Mouse (Mus musculus) neutrophil, adult 5-6 weeks (primary cell): ENCODE data around the gene Cacna1a. TPM values are rescaled to one million over a fixed set of nuclear protein-coding genes. Genes with fewer than 3 reads are reported as not detected.
A peak's percentile ranks its signal among the peaks of the same experiment; 100 is the strongest.

Source experiments
- ATAC-seq: fragments of 151-379, 151-347 bp; 2 replicates; pipeline ENCODE4 v1.8.0; 2017; ENCODE audit warnings: mild to moderate bottlenecking, moderate TSS enrichment; ENCODE audit not compliant: insufficient number of reproducible peaks, poor library complexity, low FRiP score, severe bottlenecking; ENCODE audit errors: extremely low read depth
- total RNA-seq: library from RNA; stranded (forward); fragments of 200-1000 nt; gene quantifications from 2 replicates; pipeline ENCODE4 v1.2.3, GENCODE M21; 2017

Cacna1a gene
- total RNA-seq, 1 experiment from 2014 or later: 2.0 TPM

- no peak for ATAC-seq
Measured at GRCm38 (mm10) chr8:84641578-84642361, 253.5 kb downstream of the Cacna1a start.

- ATAC-seq: no peak
Measured at GRCm38 (mm10) chr8:84643019-84643418, 254.8 kb downstream of the Cacna1a start.

- no peak for ATAC-seq
Measured at GRCm38 (mm10) chr8:84646800-84647199, 258.6 kb downstream of the Cacna1a start.

- ATAC-seq: no peak
Measured at GRCm38 (mm10) chr8:84647461-84647901, 259.2 kb downstream of the Cacna1a start.

- no peak for ATAC-seq
Measured at GRCm38 (mm10) chr8:84650213-84650612, 262.0 kb downstream of the Cacna1a start.

- ATAC-seq: no peak
Measured at GRCm38 (mm10) chr8:84653092-84653631, 264.9 kb downstream of the Cacna1a start.

- no peak for ATAC-seq
Measured at GRCm38 (mm10) chr8:84654597-84654996, 266.4 kb downstream of the Cacna1a start.

GRCm38 (mm10) chr8:84655336-84656190, 267.3 kb downstream of the Cacna1a start:
- ATAC-seq: no peak

GRCm38 (mm10) chr8:84656191-84656525, 267.9 kb downstream of the Cacna1a start:
- ATAC-seq: no peak

GRCm38 (mm10) chr8:84656641-84657126, 268.4 kb downstream of the Cacna1a start:
- ATAC-seq: peak; percentile 47; the same call in 1 of the 2 replicates

GRCm38 (mm10) chr8:84657203-84657602, 269.0 kb downstream of the Cacna1a start:
- ATAC-seq: no peak

GRCm38 (mm10) chr8:84657680-84658079, 269.4 kb downstream of the Cacna1a start:
- ATAC-seq: no peak

- no peak for ATAC-seq
Measured at GRCm38 (mm10) chr8:84658951-84659350, 270.7 kb downstream of the Cacna1a start.

- no peak for ATAC-seq
Measured at GRCm38 (mm10) chr8:84659936-84660818, 271.9 kb downstream of the Cacna1a start.

GRCm38 (mm10) chr8:84660819-84661457, 272.7 kb downstream of the Cacna1a start:
- no peak for ATAC-seq

GRCm38 (mm10) chr8:84661458-84661871, 273.2 kb downstream of the Cacna1a start:
- ATAC-seq: peak; percentile 55

GRCm38 (mm10) chr8:84661961-84662571, 273.8 kb downstream of the Cacna1a start:
- no peak for ATAC-seq

- ATAC-seq: peak; percentile 49
Measured at GRCm38 (mm10) chr8:84662581-84663065, 274.4 kb downstream of the Cacna1a start, which contains the start of gene Ier2. TSS of gene Ier2 (minus strand) at chr8:84662852.
